Mouse (Mus musculus): ENCODE results near the gene Smarcad1.
"Not testable (repeated sequence)": the region's sequence is repeated elsewhere in the genome, so short reads cannot be mapped to it uniquely, and the experiment has no call there.

Gene Smarcad1

GRCm38 (mm10) chr6:65042491-65043171 lies at the start of gene Smarcad1:
Gene Smarcad1, plus strand, starts transcription at chr6:65042583.
- in situ Hi-C loops (cut with MboI): no loop called here

GRCm38 (mm10) chr6:64996824-64997421 lies 45.5 kb upstream of the Smarcad1 start:
- in situ Hi-C loops (cut with MboI): no loop called here

DNA sequence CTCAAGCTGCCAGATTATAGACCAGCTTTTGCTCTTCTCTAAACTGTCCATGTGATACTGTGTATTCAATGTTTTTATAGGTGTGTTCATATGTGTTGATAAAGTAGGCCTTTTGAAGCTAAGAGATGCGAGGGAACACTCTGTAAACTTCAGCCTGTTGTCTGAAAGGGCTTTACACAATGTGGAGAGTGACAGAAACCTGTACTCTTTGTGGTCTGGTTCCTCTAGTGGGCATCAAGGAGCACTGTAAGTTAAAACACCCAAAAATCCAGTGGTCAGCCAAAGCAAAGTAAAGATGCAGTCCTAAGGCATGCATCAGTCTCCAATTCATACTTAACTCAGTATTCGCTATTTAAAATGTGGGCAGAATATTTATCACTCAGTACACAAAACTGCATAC lies 44.6 kb upstream of the Smarcad1 start:
- in situ Hi-C loops (cut with MboI): no loop called here

GRCm38 (mm10) chr6:65000757-65001156 lies 41.6 kb upstream of the Smarcad1 start:
- in situ Hi-C loops (cut with MboI): not testable (repeated sequence)

DNA sequence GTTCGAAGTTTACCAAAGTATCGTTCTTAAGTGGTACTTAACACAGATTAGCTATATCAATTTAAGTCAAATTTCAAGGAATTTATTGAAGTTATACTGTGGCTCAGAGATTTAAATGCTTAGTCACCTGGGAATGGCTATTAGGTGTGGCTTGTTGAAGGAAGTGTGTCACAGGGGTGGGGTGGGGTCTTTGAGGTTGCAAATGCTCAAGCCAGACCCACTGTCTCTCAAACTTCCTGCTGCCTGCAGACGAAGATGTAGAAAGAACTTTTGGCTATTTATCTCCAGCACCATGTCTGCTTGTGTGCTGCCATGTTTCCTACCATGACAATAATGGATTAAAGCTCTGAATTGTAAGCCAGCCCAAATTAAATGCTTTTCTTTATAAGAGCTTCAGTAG lies 40.2 kb upstream of the Smarcad1 start:
- in situ Hi-C loops (cut with MboI): no loop called here

GRCm38 (mm10) chr6:65008836-65009235 lies 33.5 kb upstream of the Smarcad1 start:
- in situ Hi-C loops (cut with MboI): no loop called here

DNA sequence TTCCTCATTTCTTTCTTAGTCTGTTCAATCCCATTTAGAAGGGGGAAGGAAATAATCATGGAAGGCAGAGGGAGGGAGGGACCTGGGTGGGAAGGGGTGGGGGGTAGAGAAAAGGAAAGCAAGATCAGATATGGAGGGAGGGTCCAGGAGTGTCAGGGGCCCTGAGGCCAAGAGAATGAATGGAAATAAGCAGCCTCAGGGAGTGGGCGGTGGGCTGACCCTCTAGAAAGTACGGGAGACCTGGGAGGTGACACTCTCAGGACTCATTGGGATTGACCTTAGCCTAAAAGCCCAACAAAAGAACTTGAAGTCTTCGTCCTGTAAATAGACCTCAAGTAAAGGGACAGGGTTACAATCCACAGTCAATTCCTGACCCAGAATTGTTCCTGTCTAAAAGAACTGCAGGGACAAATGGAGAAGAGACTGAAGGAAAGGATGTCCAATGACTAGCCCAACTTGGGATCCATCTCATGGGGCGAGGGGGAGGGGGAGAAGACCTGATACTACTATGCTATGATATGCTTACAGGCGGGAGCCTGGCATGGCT lies 30.9 kb upstream of the Smarcad1 start:
- in situ Hi-C loops (cut with MboI): no loop called here

DNA sequence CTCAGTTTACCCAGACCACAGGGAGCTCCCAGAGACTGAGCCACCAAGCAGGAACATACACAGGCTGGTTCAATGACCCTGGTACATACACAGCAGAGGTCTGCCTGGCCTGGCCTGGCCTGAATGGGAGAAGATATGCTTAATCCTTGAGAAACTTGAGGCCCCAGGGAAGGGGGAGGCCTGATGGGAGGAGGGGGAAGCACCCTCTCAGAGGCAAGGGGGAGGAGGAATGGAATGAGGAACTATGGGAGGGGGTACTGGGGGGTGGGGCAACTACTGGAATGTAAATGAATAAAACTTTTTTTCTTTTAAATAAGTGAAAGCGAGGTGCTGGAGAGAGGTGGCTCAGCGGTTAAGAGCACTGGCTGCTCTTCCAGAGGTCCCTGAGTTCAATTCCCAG lies 30.2 kb upstream of the Smarcad1 start:
- in situ Hi-C loops (cut with MboI): no loop called here

DNA sequence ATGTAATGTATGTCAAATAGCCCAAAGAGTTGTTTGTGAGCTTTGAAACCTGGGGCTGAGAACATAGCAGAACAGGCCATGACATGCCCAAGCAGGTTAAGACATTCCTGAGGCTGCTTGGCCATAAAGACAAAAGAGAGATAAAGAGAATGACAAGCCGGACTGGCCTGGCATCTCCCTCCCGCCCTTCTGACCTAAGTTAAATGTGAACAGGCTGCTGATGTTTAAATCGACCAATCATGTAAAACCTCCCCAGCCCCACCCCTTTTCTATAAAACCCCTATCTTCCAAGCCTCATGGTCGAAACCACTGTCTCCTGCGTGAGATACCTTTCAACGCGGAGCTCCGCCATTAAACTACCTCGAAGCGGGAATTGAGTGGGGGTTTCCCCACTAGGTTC lies 24.8 kb upstream of the Smarcad1 start:
- in situ Hi-C loops (cut with MboI): no loop called here

DNA sequence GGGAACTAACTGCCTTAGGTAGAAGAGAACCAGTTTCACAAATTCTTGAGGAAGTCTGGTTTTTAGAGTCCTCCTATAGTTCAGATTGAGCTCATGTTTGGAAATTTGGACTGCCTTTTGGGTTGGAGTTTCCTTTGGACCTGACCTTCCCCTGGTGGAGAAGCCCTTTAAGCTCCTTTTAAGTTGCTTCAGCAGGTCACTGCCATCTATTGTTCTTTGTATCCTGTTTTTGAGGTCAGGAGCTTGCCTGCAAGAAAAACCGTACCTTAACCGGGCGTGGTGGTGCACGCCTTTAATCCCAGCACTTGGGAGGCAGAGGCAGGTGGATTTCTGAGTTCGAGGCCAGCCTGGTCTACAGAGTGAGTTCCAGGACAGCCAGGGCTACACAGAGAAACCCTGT lies 23.4 kb upstream of the Smarcad1 start:
- in situ Hi-C loops (cut with MboI): not testable (repeated sequence)

GRCm38 (mm10) chr6:65021883-65022282 lies 20.5 kb upstream of the Smarcad1 start:
- in situ Hi-C loops (cut with MboI): no loop called here

DNA sequence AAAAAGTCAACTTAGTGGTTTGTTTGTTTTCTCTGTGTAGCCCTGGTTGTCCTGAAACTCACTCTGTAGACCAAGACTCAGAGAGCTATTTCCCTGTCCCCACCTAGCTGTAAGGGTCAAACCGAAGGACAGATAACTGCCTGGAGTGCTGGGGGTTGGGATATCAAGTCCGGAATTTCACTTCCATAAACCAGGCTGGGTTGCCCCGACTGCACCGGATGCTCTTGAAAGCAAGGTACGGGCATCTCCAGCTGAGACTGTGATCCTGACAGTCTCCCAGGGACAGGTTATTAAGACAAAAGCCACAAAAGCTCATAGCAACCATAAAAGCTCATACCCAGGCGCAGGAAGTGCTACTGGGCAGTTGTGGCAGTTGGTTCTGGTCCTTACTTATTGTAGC lies 19.3 kb upstream of the Smarcad1 start:
- in situ Hi-C loops (cut with MboI): no loop called here

DNA sequence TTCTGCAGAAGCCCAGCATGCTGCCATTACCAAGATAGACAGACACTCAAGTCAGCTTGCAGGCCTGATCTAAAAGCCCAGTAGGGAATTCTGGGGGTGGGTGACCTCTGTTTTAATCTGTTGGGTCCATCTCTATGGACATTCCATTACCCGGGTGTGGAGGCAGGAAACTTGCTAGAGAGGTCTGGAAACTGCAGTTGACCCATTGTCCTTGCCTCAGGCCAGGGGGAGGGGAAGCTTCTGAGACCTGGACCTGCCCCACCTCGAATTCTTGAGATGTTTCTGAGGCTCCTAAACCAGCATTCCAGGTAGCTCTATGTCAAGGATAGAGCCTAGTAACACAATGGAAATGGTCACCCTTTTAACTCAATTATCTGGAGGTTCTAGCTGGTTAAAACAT lies 17.7 kb upstream of the Smarcad1 start:
- in situ Hi-C loops (cut with MboI): no loop called here

- in situ Hi-C loops (cut with MboI): no loop called here
Observed at GRCm38 (mm10) chr6:65025130-65025529, 17.3 kb upstream of the Smarcad1 start.

DNA sequence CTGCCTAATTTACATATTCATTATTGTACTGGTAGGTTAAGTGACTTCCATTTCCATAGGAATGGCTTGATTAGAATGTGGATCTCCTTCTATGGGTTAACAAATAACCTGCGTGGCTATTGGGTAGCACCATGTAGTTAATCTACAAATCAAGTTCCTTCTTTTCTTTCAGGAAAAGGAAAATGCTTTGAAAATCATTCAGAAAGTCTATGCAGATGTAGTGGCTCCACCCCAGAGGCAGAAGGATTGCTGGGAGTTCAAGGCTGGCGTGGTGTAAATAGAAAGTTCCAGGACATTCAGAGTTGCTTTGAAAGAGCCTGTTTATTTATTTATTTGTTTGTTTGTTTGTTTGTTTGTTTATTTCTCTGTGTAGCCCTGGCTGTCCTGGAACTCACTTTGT lies 7.7 kb upstream of the Smarcad1 start:
- in situ Hi-C loops (cut with MboI): no loop called here

- in situ Hi-C loops (cut with MboI): no loop called here
Observed at GRCm38 (mm10) chr6:65035469-65035868, 6.9 kb upstream of the Smarcad1 start.

DNA sequence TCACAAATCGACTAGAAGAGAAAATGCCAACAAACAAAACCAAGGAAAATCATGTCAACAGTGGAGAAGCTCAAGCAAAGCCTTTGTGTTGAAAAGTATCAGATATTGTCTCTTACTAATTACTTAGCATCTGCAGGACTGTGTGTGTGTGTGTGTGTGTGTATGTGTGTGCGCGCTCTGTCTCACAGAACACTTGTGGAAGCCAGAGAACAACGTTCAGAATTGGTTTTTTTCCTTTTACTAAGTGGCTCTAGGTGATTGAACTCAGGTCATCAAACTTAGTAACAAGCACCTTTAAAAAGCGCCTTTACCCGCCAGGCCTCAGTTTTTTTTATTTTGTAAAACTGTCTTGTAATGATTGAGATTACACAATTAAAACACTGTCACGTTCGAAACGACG lies 451 bp upstream of the Smarcad1 start:
- in situ Hi-C loops (cut with MboI): no loop called here

GRCm38 (mm10) chr6:65043241-65043640 lies 858 bp downstream of the Smarcad1 start:
- in situ Hi-C loops (cut with MboI): no loop called here

DNA sequence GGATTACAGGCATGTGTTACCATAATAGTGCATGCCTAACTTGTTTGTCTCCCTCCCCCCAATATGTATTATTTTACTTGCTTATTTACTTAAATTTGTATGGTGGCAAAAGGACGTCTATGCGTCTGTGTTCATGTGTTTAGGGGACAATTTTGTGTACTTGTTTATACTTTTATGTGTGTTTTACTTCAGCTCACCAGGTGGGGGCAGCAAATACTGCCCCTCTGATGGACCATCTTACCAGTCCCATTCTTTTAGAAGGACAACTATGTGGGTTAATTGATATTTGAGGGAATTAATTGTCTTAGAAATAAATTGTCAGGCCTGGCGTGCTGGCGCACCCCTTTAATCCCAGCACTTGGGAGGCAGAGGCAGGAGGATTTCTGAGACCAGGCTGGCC lies 6.7 kb downstream of the Smarcad1 start:
- in situ Hi-C loops (cut with MboI): no loop called here

GRCm38 (mm10) chr6:65056620-65057019 lies 14.2 kb downstream of the Smarcad1 start:
- in situ Hi-C loops (cut with MboI): no loop called here

GRCm38 (mm10) chr6:65057137-65057536 lies 14.8 kb downstream of the Smarcad1 start:
- in situ Hi-C loops (cut with MboI): not testable (repeated sequence)

- in situ Hi-C loops (cut with MboI): no loop called here
Observed at GRCm38 (mm10) chr6:65061049-65061448, 18.7 kb downstream of the Smarcad1 start.

DNA sequence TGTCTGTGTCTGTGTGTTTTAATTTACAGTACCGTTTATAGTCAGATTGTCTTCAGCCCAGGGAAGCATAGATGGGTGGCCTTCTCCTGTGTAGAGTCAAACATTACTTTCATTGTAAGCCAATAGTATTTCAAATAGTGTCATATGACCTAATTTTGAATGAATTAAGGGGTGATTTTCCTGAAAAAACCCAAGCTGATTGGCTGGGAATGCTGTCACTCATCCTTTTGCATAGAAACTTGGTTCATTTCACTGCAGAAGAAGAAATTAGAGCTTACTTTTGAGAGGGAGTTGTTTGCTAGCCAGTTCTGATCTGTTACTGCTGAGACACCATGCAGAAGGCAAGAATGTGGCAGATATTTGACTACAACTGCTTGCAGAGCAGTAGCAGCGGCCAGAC lies 32.8 kb downstream of the Smarcad1 start:
- in situ Hi-C loops (cut with MboI): no loop called here

- in situ Hi-C loops (cut with MboI): no loop called here
Observed at GRCm38 (mm10) chr6:65079139-65079538, 36.8 kb downstream of the Smarcad1 start.

All from mature B cell (primary cell).